Mouse (Mus musculus) lung, adult 18-20 months (tissue): ENCODE measurements at regions not wholly inside any gene's neighbourhood (a gene's known extent, or its start where the extent isn't known, plus 50 kb on each side); places are given as distances from the start of the nearest gene placed in this dataset.
A peak's percentile ranks its signal among the peaks of the same experiment; 100 is the strongest.

Experiments used
- DNase-seq, 2 experiments: peaks; one replicate each; pipeline ENCODE4 v3.0.0; 2022; ENCODE audit warnings: mixed read lengths in 2 of 2

DNA sequence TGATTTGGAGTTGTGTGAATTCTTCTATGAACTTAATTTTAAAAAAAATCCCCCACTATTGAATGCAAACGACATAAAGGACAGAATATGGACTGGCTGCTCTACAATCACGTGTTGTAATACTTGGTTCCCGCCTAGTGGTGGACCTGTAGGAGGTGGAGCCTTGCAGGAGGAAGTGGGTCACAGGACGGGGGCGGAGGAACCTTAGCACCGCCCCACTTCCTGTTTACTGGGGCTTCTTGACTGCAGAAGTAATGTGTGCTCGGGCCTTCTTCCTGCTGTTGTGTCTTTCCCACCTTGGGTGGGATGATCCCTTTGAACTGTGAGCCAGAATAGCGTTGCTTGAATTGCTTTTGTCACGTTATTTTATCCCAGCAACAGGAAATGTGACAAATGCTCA is 52.2 kb upstream of the Tmem108 start:
- DNase-seq, result no peak

DNA sequence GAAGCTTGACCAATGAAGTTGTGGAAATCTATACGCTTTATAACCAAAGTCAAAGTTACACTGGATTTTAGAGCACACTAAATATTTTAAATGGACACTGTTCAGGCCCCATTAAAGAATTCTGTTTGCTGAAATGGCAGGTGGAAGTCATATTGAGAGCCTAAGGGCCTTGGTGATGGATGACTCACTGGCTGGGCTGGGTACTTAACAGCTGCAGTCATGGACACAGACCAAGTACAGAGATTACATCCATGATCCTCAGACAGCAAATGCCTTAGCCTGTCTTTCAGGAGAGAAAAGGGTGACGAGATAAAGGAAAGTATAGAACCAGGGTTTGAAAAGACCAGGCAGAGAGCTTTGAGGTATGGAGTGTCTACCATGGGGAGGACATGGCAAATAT is 57.4 kb upstream of the Tmem108 start:
- DNase-seq, result no peak

DNA sequence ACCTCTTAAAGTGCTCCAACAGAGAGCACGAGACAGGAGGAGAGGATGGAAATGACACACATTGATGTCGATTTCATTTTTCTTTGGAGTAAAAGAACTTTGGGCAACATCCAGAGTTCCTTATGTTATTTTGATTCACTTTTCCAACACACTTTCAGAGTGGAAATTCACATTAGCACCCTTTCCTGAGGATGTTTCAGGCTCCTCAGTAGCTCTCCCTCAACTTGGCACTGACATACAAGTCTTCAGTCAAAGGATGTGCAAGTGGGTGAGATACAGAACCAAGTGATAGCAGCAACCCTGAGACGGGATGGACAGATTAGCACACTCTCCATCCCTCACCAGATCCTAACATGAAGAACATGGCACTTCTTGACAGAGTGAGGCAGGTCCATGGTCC is 60.0 kb upstream of the Tmem108 start:
- DNase-seq, result no peak

DNA sequence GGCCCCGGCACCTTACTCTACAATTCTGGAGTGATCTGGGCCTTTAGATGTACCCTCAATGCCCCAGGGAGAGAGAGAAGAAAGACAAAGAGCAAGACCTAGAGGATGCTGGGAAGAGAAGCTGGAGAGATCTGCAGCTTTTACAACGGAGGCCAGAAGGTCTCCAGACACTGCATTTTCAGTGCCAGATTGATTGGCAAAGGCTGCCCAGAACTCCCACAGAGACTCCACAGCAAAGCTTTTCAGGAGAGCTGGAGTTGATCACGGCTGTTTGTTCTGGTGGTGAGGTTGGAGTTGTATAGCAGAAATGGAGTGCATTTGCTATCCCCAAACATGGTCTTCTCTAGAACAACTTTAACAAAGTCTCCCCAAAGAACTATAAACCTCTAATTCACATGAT is 61.9 kb upstream of the Tmem108 start:
- no peak for DNase-seq

DNA sequence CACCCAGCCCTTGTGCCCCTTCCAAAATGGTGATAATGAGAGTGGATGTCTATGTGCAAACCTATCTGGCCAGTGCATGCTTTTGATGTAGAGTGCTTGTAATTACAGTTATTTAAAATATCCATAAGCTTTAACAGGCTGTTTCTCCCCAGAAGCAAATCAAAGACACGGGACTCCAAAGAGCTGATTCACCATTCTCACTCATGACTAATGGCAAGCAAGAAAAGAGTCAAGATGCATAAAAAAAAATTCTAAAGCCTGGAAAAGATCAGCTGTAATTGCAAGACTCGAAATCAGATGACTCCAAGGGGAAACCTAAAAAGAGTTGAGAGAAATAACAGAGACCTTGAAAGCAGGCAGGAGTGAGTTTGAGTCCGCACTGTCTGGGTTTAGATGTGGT is 79.6 kb upstream of the Tmem108 start:
- DNase-seq, result no peak

DNA sequence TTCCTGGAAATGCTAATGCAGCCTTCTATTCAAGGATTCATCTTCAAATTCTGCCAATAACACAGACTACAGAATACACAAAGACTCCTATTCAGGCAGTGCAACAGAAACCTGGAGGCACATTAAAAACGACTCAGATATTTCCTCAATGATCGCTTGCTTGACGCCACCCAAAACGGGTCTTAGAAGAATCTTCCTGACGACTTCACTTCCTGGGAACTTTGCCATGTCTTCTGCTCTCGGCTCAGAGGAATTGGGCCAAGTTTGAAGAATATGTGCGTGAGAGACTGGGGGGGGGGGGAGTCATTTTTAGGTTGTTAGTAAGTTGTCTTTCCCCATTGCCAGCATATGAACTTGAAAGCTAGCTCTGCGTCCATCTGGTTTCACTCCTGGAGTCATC is 82.2 kb upstream of the Tmem108 start:
- no peak for DNase-seq

DNA sequence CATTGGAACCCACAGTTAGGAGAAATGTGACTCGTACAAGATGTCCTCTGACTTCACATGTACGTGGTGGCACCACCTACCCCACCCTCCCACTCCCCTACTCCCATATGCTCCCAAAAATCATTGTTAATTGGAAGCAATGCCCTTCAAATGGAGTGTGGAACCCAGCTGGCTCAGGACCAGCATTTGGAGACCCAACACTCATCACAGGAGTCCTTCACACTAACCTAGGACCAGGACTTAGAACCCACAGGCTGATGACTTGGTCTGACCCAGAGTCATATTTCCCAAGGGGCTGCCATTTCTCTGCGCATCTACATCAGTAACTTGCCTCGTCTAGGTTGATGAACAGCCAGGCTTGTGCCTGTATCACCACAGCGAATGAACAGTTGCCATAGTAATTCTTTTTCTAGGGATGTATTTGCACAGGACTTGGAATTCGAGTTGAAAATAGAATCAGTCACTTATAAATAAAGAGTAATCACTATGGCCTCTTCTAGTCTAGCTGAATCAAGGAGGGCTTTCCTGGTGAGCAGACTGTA is 84.3 kb upstream of the Tmem108 start:
- DNase-seq, result no peak

DNA sequence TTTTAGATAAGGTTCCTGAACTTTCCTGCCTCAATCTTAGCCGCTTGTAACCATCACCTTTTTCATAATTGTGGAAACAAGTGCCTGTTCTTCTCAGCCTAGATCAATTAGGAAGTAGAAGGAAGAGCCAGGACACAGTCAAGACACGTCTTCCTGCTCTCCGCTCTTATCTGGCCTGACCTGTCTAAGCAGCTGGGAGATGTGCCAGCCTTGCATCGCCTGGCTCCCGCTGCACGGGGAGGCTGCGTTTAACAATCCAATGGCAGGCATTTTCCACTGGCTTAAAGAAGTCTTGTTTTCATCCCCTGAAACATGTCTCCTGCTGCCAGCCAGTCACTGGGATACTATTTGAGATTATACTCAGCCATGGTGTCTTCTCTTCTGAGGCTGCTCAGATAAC is 86.3 kb upstream of the Tmem108 start:
- DNase-seq, result no peak

DNA sequence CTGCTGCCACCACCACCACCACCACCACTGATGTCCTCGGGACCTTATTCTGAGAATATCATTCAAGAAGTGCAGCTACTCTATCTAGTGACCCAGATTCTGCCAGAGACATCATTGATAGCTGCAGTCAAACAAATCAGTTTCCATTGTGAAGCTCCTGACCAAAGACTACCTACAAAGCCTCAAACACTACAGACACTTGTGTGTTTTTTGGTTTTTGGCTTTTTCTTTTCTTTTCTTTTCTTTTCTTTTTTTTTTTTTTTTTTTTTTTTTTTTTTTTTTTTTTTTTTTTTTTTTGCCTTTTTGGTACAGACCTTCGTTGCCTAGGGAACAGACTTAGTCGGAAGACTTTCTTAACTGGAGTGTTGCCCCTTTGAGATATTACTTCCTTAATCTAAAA is 87.4 kb upstream of the Tmem108 start:
- no peak for DNase-seq

DNA sequence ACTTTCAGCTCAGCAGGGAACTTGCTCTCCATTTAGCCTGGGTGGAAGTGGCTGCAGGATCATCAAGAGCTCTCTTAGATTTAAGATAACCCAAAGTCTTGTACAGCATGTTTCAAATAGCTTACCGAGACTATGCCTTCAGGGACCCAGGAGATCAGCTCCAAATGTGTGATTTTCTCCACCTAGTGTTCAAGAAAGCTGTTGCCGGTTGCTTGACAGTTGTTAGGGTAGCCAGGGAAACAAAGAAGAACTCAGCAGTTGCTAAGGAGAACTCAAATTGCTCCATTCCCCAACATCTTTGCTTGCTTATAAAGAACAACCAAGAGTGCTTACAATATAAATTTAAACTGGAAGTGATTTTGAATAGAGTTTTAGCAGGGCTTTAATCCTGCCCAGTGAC is 91.1 kb upstream of the Tmem108 start:
- no peak for DNase-seq

DNA sequence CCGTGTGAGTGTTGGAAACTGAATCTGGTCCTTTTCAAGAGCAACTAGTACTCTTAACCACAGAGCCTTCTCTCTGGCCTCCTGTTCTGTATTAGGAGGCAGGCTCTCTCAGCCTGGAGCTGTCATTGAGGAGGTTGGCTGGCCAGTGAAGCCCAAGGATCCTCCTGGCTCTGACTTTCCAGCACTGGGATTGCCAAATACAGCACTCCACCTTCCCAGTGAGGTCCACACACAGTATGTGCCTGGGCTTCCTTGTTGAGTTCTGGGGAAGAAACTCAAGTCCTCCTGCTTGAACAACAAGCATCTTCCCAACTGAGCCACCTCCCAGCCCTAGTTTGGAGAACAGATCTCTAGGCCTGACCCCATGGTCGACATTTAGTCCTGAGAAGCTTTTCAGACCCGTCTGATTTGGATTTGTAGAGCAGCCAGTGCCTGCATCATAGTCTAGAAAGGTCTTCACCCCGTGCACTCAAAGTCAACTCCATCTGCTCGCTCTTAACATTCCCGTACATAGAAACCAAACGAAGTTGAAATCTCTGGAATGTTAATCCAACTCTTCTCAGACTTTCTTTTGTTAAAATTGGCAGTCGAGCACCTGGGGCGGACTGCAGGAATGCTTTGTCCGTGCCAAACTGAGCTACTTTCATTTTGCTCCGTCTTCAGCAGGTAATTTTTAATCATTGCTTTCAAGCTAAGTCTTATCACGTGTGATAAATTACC is 99.2 kb upstream of the Tmem108 start:
- peak; percentile 33 to 42 for DNase-seq

DNA sequence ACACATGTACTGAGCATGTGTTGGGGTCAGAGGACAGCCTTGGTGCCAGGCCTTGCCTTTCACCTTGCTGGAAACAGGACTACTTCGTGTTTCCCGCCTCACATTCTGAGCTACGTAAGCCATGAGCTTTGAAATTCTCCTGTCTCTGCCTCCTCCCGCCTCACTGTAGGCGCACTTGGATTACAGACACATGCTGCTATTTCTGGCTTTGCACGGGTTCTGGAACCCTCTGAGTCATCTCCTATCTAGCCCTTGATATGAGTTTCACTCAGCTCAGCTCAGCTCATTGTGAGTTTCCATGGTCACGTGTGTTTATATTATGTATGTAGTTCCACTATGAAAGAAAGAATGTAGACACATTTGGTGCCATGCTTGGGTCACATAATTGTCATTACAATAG is 100.9 kb upstream of the Tmem108 start:
- no peak for DNase-seq

DNA sequence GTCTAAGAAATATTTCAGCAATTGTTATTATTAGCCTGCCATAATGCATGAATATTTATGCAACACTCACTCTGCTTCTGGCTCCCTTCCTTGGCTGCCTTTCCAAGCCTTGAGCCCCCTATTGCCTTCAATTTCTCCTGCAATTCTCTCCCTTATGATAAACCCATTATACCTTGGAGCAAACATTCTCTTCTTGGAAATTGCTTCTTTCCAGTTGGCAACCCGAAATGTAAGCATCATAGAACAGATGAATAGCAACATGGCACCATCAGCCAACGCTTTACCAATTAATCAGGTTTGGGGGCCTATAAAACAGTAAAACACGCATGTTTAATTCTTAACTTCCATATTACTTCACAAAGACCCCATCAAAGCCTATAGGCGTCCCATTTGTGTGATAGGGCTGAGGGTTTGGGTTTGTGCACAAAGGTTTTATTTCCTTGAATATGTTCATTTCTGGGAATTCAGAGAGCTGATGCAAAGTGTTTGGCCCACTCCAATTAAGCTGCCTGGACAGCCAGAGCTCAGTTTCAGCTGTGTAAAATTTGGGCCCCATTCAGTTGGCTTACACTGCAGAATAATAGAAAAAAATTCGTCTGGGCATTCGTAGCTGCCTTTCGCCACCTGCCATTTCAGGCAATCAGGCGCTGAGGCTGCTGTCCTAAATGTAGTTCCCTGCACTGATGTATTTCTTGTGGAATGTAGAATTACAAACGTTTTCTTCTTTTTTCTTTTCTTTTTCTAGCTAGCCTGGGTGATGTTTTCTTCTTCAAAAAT is 106.0 kb upstream of the Tmem108 start:
- DNase-seq, result no peak

DNA sequence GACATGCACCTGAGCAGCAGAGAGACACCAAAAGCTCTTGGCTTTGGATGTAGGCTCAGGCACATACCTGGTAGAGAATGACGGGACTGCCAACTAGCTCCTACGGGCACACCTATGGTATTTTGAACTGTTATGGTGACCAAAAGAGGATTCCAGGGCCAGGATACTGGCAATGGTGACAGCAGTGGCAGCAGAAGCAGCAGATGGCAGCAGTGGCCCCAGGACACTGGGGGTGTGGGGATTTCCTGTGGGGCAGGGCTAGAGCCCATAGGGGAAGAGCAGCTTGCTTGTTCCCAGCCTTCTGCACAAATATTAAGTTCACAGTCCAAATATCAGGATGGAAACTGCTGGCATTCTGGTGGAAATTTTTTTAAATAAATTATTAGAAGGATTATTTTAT is 107.6 kb upstream of the Tmem108 start:
- no peak for DNase-seq

DNA sequence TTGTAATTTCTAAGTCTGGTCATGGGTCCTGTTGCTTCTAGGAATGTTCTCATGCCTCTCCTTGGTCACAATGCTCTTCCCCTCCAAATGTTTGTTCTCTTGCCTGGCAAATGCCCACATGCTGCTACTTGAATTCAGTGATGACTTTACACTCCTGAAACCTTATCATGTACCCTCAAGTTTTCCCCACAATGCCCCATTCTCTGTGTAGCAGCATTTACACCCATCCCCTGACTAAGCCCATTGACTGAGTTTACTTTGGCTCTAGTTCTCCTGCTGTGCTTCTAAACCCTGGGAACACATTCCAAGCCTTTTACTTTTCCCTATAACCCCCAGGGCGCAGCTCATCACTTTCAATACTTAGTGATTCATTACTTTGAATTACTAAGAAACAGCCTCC is 110.5 kb upstream of the Tmem108 start:
- DNase-seq, result peak in 1 of 2 experiments; percentile 39

DNA sequence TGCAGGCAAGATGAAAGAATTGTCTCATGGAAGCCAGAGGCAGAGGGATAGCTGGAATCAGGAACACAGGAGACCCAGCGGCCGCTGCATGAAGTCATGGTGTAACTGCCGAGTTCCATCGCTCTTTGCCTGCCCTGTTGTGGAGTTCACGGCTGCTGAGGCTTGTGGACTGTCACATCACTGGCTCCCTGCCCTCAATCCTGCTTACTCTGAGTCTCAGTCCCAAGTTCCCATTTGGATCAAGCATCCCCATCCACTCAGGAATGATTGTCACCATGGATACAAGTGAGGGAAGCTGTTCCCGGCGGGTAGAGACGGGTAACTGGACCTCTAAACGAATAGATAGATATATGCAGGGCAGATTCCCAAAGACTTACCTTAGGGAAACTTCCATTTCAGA is 112.2 kb upstream of the Tmem108 start:
- no peak for DNase-seq

DNA sequence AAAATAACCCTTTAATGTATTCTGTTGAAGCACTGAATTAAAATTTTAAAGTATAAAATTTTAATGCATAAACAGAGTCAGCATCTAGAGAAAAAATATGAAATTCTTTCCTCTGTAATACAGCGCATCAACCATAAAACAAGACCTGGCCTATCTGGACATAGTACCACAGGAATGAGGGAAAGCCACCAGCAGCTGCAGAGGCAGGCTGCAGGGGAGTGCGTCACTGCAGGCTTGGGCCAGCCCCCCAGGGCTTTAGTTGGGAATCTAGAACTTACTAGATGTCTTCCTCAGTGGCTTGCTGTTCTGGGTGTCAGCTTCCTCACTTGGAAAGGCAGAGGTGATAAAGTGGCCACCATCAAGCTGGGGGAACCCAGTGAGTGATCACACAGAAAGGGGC is 116.2 kb upstream of the Tmem108 start:
- DNase-seq, result no peak

DNA sequence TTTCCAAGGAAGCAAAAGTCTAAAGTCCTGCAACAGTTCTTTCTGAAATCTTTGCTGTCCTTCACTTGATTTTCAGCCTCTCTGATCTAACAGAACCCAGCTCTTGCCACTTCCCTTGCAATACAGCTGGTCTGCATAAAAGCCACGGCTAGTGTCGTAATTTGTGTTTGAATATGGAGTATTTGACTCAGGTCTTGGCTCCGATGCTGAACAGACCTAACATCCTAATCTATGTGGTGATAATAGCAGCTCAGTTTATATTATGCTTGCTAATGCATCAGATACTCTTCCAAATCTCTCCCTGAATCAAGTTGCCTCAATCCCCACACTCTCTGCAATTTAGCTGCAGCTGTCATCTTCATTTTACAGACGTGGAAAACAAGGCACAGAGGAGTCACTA is 109.5 kb upstream of the Nphp3 start:
- DNase-seq, result no peak

DNA sequence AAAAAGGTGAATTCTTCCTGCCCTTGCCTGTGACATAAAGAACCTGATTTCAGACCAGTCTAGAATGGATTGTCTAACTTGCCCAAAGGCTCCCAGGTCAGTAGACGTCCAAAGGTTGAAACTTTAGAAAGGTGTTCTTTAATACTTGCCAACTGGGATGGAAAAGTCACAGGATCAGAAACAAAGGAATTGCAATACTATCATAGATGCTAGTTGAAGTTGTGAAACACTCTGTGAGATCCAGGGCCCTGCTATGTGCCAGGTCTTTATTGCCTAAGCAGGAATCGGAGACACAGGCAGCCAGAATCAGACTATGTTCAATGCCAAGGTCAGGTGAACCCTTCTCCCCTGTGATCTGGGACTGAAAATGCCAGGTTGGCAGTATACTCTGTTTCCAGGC is 108.0 kb upstream of the Nphp3 start:
- no peak for DNase-seq

DNA sequence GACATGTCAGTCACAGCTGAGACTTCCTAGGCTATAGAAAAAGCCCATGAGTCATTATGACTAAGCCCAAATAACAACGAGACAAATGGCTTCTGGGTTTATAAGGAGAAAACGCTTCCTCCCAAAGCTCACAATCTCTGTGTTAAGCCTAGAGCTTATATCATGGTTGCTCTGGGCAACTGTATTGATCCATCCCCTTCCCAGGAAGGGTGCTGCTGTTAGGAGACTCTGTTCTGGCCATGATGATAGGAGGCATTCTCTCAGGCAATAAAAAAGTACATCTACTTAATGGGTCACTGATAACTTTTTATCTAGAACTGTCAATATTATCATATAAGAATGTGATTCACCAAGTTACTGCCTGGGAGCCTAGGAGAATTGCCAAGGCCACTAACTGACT is 103.0 kb upstream of the Nphp3 start:
- no peak for DNase-seq

DNA sequence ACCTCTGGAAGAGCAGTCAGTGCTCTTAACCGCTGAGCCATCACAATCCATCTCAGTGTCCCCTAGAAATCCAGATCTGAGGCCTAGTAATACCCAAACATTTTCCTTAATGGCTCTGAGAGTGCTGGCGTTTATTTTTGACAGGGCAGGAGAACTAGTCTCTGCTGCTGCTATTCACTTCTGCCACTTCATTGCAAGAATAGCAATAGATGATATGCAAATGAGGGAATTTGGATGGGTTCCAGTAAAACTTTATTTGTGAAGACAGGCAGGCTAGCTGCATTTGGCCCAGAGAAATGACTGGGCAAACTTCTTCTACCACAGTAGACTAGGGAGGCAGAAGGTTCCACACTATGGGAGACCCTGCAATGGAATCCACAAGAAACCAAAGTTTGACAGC is 91.0 kb upstream of the Nphp3 start:
- no peak for DNase-seq

DNA sequence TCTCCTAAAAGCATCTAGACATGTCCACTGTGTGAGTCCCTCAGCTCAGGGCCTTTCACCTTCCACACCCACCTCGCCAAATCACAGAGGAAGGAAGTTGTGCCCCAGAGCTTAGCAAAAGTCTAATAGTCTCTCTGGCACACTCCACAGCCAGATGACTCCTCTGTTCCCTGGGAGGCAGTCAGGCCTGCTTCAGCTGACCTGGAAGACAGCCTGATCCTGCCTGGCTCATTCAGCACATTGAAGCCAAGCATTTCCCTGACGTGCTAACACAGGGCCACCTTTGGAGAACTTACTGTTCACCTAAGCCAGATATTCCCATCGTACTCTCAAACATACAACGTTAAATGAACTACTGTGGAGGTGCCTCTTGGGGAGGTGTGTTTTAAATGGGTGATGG is 87.2 kb upstream of the Nphp3 start:
- no peak for DNase-seq

DNA sequence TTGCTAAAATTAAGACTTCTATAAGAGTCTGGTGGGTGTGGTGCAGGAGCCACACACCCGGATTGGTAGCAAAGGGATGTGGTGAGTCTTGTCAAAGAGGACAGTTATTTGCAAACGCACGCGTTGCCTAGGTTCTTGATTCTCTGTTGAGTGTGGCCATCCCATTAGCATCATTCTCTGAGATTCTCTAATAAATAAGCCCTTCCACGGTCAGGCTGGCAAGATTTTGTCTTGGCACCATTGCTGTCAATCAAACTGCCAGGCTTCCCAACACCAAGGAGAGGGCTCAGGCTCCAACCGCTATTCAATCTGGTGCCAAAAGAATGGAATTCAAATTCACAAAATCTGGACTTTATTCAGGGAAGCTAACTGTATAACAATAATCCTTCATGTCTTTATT is 84.6 kb upstream of the Nphp3 start:
- no peak for DNase-seq

DNA sequence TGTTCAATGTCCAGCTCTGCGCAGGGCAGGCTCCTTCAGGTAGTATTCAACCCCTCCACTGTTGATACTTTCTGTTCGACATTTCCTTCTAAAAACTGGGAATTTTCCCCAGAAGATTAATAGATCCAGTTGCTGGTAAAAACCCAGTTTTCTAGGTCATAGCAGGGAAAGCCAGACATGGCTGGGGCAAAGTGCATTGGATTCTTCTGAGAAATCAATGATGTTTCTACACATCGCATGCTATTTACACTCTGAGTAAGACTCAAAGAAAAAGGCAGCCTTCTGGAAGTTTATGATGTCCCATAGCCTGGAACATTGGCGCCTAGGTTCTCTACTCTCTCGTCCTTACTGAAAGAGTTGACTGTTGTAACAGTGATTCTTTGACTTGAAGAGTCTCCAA is 80.0 kb upstream of the Nphp3 start:
- DNase-seq, result no peak

DNA sequence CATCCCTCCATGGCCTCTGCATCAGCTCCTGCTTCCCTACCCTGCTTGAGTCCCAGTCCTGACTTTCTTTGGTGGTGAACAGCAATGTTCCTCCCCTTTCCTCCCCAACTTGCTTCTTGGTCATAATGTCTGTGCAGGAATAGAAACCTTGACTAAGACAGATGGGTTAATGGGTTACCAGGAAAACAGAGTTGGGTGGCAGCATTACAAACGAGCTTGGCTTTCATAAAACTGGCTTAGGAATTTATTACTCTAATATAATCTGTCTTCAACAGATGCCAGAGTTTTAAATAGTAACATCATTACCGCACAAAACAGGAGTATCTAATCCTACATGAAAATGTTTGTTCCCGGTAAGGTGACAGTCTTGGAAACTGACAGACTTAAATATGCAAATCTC is 77.7 kb upstream of the Nphp3 start:
- no peak for DNase-seq
